Mouse (Mus musculus): ENCODE data around the gene Muc2. TPM values are rescaled to one million over a fixed set of nuclear protein-coding genes. Genes with fewer than 3 reads are reported as not detected.

Muc2 gene
- total RNA-seq, 2 experiments from 2014 or later: 0.33 to 0.59 TPM

DNA sequence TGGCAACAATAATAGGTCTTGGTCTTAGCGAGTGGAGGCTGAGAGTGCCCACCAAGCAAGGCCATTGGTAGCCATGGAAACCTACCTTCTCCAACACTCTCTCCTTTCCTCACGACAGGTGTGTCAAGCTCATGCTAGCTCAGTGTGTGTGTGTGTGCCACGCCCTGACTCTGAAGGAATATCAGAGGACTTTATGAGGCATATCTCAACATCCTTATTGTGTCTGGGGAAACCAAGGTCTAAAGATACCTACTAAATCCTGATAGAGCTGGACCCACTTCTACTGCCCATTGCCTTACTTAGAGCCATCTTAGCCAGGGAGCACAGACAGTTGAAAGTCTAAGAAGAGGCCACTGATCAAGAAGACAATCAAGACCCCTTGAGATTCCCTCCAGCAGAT is 80.4 kb downstream of the Muc2 start:
- no peak for DNase-seq

DNA sequence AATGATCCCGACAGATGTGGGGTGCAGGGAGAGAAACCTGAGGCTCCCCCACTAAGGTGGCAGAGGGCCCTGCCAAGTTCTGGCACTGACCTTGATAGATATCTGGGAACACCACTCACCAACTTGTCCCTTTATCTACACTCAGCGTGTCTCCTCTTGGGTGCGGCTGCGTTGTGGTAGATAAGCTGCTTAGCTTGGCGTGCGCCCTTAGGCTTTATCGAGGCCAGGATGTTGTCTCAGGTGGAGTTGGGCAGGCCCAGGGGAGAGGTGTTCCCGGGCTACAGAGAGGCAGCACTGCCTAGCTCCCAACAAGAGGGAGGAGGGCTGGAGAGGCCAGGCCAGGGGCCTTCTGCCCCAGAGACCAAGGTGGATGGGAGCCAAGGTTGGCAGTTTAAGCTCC is 80.8 kb downstream of the Muc2 start:
- DNase-seq: no peak

DNA sequence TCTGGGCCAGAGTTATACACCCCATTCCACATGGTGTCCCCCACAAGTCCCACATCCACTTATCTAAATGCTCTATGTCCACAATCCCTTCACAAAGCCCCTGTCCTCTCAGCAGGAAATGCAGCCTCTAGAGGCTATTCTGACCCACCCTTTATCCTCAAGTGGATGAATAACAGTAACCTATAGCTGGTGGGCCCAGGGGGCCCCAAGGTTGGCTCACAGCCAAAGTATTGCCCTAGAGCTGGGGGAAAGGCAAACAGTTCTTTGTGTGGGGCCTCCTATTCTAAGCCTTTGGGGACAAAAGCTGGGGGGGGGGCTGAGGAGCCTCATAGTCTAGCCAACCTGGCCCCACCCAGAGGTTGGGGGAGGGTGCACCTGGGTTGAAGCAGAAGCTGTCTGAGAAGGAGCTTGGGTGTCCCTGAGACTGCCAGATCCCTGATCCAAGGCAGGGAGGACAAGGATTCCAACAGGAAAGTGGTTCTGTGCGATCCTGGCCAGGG is 82.0 kb downstream of the Muc2 start:
- DNase-seq: no peak

DNA sequence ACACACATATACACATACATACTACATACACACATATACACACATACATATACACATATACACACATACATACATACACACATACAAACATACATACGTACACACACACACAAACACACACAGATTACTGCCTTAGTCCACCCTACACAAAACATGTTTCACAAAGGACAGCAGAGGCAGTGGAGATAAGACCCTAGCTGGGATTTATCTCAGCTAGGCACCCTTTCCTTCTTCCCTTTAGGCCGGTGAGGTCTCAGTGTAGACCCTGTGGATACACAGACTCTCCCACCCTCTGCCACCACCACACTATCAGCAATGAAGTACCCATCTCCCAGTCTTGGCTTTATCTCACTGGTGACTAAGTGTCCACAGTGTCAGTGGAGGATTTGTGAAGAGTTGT is 84.7 kb downstream of the Muc2 start:
- no peak for DNase-seq

DNA sequence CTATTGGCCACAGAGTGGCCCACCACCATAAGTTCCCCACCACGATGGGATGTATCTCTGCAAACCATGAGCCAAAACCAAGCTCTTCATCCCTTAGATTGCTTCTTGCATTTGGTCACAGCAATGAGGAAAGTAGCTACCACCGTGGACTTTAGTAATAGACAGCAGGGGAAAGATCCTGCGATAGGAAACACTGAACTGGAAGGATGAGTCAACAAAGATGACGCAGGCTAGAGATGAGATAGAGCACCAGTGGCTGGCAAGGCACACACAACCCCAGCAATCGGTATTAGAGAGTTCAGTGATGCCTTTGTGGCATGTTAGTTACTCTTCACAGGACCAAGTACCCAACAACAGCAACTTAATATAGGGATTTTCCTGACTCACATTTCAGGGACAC is 86.1 kb downstream of the Muc2 start:
- DNase-seq: no peak

DNA sequence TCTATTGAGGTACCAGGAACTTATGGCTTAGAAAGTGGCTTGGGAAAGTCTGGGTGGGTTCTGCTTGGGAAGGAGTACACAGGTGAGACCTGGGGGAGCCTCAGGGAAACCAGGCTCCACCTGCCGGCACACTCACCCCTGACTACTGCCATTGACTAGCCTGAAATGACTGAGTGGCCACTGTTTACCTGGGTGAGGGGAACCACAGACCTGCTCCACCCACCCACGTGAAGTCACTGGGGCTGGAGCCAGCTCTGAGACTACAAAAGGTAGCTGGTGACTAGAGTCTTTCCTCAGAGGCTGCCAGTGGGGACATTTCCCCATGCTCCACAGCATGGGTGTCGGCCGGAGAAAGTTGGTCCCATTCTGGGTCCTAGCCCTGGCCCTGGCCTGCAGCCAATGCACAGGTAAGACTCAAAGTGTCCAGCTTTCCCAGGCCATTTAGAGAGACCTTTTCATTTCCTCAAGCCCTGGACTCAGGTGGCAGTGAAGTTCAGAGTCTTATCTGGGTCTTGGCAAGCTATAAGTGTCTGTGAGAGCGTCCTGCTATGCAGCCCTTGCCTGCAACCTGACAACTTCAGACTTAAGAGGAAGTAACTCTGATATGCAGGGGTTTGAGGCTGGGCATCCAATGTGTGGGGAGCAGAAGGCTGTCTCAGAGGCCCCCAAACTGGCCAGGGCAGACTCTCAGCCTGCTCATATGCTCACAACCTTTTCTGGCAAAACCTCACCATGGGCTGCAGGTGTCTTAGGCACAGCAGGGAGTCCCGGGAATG is 98.7 kb downstream of the Muc2 start, which contains the start of gene Muc5ac:
Gene Muc5ac, plus strand, starts transcription at position 296 of the 776 bp plus-strand sequence.
- no peak for DNase-seq

DNA sequence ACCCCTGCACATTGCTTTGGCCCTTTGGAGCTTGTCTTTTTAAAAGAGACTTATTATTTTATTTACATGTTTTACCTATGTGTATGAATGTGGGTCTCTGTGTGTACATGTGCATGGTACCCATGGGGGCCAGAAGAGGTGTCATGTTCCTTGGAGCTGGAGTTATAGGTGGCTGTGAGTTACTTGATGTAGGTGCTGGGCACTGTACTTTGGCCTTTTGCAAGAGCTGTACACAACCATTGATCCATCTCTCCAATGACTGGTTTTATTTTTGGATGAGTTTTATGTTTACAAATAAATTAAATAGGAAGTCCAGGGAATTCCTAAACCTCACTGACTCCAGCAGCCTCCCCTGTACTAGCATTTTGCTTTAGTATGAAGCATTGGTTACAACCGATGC is 104.1 kb downstream of the Muc2 start:
- no peak for DNase-seq

DNA sequence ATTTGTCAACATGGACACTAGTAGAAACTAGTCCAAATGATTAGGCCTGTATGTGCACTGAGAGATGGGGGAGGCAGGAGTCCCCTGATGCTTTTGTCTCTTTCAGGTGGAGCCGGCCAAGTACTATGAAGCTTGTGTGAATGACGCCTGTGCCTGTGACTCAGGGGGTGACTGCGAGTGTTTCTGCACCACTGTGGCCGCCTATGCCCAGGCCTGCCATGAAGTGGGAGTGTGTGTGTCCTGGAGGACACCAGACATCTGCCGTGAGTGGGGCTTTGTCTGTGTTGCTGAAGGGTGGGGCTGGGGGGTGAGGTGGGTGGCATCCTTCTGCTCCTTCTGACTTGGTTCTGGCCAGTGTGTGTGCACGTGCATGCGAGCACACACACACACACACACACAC is 113.1 kb downstream of the Muc2 start:
- no peak for DNase-seq

Other genes with a start within 250 kb of the Muc2 start
- 1 to 10 TPM; 1.5 to 2.3 TPM for gene Pidd1, start 246.3 kb upstream of the Muc2 start, total RNA-seq (2021)
- 1,000 to 10,000 TPM; 1,094 to 1,114 TPM for gene Rplp2, start 243.0 kb upstream of the Muc2 start, total RNA-seq (2021)
- gene Pnpla2, start 235.1 kb upstream of the Muc2 start, total RNA-seq (2021): 100 to 1,000 TPM; 875 to 879 TPM
- 10 to 100 TPM in 1 of 2 experiments, 1 to 10 TPM in 1; 9.5 to 13.1 TPM for gene Cracr2b, start 229.2 kb upstream of the Muc2 start, total RNA-seq (2021)
- gene Cd151, start 222.9 kb upstream of the Muc2 start, total RNA-seq (2021): 100 to 1,000 TPM; 331 to 418 TPM
- 100 to 1,000 TPM in 1 of 2 experiments, 10 to 100 TPM in 1; 99.8 to 134 TPM for gene Polr2l, start 215.2 kb upstream of the Muc2 start, total RNA-seq (2021)
- 10 to 100 TPM; 89.1 to 94.4 TPM for gene Tspan4, start 215.1 kb upstream of the Muc2 start, total RNA-seq (2021)
- gene Chid1, start 150.5 kb upstream of the Muc2 start, total RNA-seq (2021): 10 to 100 TPM; 57.4 to 58.5 TPM
- 10 to 100 TPM; 57.5 to 75.9 TPM for gene Ap2a2, start 128.2 kb upstream of the Muc2 start, total RNA-seq (2021)
- not detected for gene Muc6, start 35.0 kb upstream of the Muc2 start, total RNA-seq (2021)
- gene Muc5ac, start 98.6 kb downstream of the Muc2 start, total RNA-seq (2021): not detected
- gene Muc5b, start 148.7 kb downstream of the Muc2 start, total RNA-seq (2021): not detected
- gene Tollip, start 228.2 kb downstream of the Muc2 start, total RNA-seq (2021): 10 to 100 TPM; 60.4 to 61.2 TPM

All from adrenal gland, postnatal 36 days (tissue).